Mouse (Mus musculus): ENCODE measurements at regions not wholly inside any gene's neighbourhood (a gene's known extent, or its start where the extent isn't known, plus 50 kb on each side); places are given as distances from the start of the nearest gene placed in this dataset.

DNA sequence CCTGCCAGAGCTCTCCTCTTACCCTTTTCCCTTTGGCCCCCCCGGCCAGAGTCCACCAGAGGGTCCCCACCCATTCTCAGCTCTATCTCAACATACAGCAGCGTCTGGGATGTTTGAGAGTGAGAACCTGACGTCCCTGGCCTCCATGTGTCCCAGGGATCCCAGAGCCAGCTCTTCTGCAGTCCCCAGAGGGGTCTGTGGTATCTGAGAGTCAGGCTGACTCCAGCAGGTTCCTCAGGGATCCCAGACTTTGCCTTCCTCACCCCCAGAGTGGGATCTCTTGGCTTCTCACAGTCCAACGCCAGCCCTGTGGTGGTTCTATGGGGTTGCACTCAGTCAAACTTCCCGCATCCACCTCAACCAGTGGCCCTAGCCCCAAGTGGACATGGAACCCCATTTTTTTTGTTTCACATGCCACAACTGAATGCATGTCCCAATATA, 153.7 kb upstream of the Fundc1 start:
- no peak for TF ChIP-seq CTCF (IDR thresholded peaks at IDR 0.05; ENCODE audit: low read depth, low read length)
- no peak for TF ChIP-seq POLR2A (IDR thresholded peaks at IDR 0.05; ENCODE audit: insufficient read depth, low read length)
